In genomic region chr4:143325625-143325941, GRCm38 (mm10) we compare ENCODE assay signal across 9 mouse cellular contexts. TPM values are rescaled to one million over a fixed set of nuclear protein-coding genes. Genes with fewer than 3 reads are reported as not detected.
DNase-seq lines count a peak whose midpoint lies in the region; ATAC-seq lines count a peak whose summit lies in the region.
"Had no signal": no experiment of that assay in that cellular context is flagged by ENCODE, and none has a peak within 500 bp of the region (broad histone marks: within the 10 kb centered on the region; RNA-seq: fewer than 3 reads in every experiment).

No protein-coding gene starts in this region.

- no peaks in the 10 kb centered on the region for H3K27me3 ChIP-seq in hindbrain, embryonic 12.5 days
- H3K27me3 ChIP-seq in lung, embryonic 16.5 days (ENCODE audit: control insufficient read depth, insufficient read depth, low read depth, low read length): no peaks in the 10 kb centered on the region

- ATAC-seq in hindbrain, embryonic 12.5 days (ENCODE audit: low FRiP score): peak; percentile 55; the same call in 1 of the 2 replicates
- peak; percentile 56; the same call in 1 of the 2 replicates for ATAC-seq in lung, embryonic 16.5 days (ENCODE audit: low read depth)

- no peaks in the 10 kb centered on the region for H3K36me3 ChIP-seq in hindbrain, embryonic 12.5 days
- H3K36me3 ChIP-seq in lung, embryonic 16.5 days (ENCODE audit: control insufficient read depth, insufficient read depth, low read length): no peaks in the 10 kb centered on the region

- H3K4me1 ChIP-seq in hindbrain, embryonic 12.5 days: peaks cover 6% of the 10 kb centered on the region; the same call in 1 of the 2 replicates
- H3K4me1 ChIP-seq in lung, embryonic 16.5 days (replicated peaks; ENCODE audit: control insufficient read depth, insufficient read depth, low read length): peaks cover 2% of the 10 kb centered on the region; the same call in 1 of the 2 replicates

- WGBS in hindbrain, embryonic 12.5 days: 3% methylated on average over 10 of the region's 10 CpGs
- WGBS in lung, embryonic 16.5 days: 2% methylated on average over 10 of the region's 10 CpGs

- peak overlapping the region; percentile 58; the same call in 1 of the 2 replicates for H3K27ac ChIP-seq in hindbrain, embryonic 12.5 days
- H3K27ac ChIP-seq in lung, embryonic 16.5 days (ENCODE audit: low read length): no peak overlapping the region
- H3K27ac ChIP-seq: macrophage had no signal

- H3K4me2 ChIP-seq in hindbrain, embryonic 12.5 days (replicated peaks): peak overlapping the region; percentile 54
- peak overlapping the region; percentile 59 for H3K4me2 ChIP-seq in lung, embryonic 16.5 days (ENCODE audit: low read depth, low read length)

- H3K4me3 ChIP-seq in hindbrain, embryonic 12.5 days: peak overlapping the region; percentile 25
- peak overlapping the region; percentile 40 for H3K4me3 ChIP-seq in lung, embryonic 16.5 days (ENCODE audit: low read length)

- H3K9ac ChIP-seq in hindbrain, embryonic 12.5 days: peak overlapping the region; percentile 20; the same call in 1 of the 2 replicates
- H3K9ac ChIP-seq in lung, embryonic 16.5 days (ENCODE audit: low read length): no peak overlapping the region

- no peaks in the 10 kb centered on the region for H3K9me3 ChIP-seq in hindbrain, embryonic 12.5 days (replicated peaks)
- H3K9me3 ChIP-seq in lung, embryonic 16.5 days (ENCODE audit: control insufficient read depth, low read length): no peaks in the 10 kb centered on the region

- DNase-seq in NIH3T3 (ENCODE audit: low read depth): peak; percentile 80
- DNase-seq in cerebellum, adult 9-10 months: peak; percentile 78
- DNase-seq in frontal cortex, adult 2 months (ENCODE audit: extremely low spot score in 1 of 2, low spot score in 1 of 2): peak; percentile 20 to 92
- DNase-seq in layer of hippocampus, postnatal 10 days (ENCODE audit: low spot score in 2 of 2): peak; percentile 88 to 92
- DNase-seq in ovary, postnatal 14 days (ENCODE audit: low spot score): peak; percentile 74
- peak; percentile 57 for DNase-seq in urinary bladder, postnatal 10 days (ENCODE audit: low spot score)

RNA-seq across cellular contexts. Expression of gene Lrrc38, which starts 24.0 kb away (rescaled TPM):
- polyA plus RNA-seq in frontal cortex, adult 2 months (2012; rRNA removed): 2.8 and 3.9 TPM in 2 replicates
- 0.44 and 0.79 TPM in 2 replicates for polyA plus RNA-seq in hindbrain, embryonic 12.5 days (2016; fragmentation: Nextera tagmentation; extraction: Ambion mirVana)
- total RNA-seq in layer of hippocampus, postnatal 10 days (2021): 1 to 10 TPM in 1 of 2 experiments, under 1 TPM in 1; 0.78 to 1.0 TPM
- 0.16 TPM in 1 of 2 replicates, not detected in the other for polyA plus RNA-seq in lung, embryonic 16.5 days (2015; fragmentation: Nextera tagmentation; extraction: Ambion mirVana)
- polyA plus RNA-seq: macrophage had no signal

RNA-seq across cellular contexts. Expression of gene Pdpn, which starts 26.2 kb away (rescaled TPM):
- polyA plus RNA-seq in frontal cortex, adult 2 months (2012; rRNA removed): 12.3 and 15.7 TPM in 2 replicates
- 83.2 and 89.1 TPM in 2 replicates for polyA plus RNA-seq in hindbrain, embryonic 12.5 days (2016; fragmentation: Nextera tagmentation; extraction: Ambion mirVana)
- total RNA-seq in layer of hippocampus, postnatal 10 days (2021): 10 to 100 TPM; 16.0 to 18.3 TPM
- polyA plus RNA-seq in lung, embryonic 16.5 days (2015; fragmentation: Nextera tagmentation; extraction: Ambion mirVana): 58.2 and 67.6 TPM in 2 replicates
